Mouse (Mus musculus) stomach, postnatal 0 days (tissue): ENCODE results near the gene St6galnac5.

Source experiments
- CTCF ChIP-seq: IDR thresholded peaks from 2 replicates; pipeline ENCODE4 v1.5.1; 2016; ENCODE audit warnings: antibody characterized with exemption, low read depth, mild to moderate bottlenecking, moderate library complexity
- EP300 ChIP-seq: optimal IDR thresholded peaks from 2 replicates; pipeline ENCODE3; 2016; ENCODE audit warnings: antibody characterized with exemption

DNA sequence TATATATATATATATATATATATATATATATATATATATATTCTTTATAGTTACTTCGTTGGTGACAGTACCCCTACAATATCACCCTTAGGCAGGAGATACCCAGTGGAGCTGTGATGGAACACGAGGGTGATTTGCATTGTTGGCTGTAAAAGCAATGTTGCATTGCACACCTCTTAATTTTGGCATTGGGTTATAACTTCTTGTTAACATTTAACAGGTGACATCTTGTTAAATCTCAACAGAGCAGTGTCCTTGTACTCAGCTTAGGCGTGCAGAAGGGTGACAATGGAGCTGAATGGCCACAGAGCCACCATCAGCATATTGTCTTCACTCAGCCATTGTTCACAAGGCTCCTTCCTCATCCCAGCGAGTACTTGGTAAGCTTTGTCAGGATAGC lies 185.8 kb downstream of the St6galnac5 start:
- TF ChIP-seq CTCF (no peak), EP300 (no peak)
